Mouse (Mus musculus) right cerebral cortex, postnatal 36 days (tissue): Measurements from ENCODE around the gene Lhpp.
A peak's percentile ranks its signal among the peaks of the same experiment; 100 is the strongest.

ENCODE experiments used
- DNase-seq, 2 experiments: peaks; one replicate each; pipeline ENCODE4 v3.0.0; 2022; ENCODE audit warnings: low spot score in 2 of 2, mixed read lengths in 1 of 2

Lhpp gene

DNA sequence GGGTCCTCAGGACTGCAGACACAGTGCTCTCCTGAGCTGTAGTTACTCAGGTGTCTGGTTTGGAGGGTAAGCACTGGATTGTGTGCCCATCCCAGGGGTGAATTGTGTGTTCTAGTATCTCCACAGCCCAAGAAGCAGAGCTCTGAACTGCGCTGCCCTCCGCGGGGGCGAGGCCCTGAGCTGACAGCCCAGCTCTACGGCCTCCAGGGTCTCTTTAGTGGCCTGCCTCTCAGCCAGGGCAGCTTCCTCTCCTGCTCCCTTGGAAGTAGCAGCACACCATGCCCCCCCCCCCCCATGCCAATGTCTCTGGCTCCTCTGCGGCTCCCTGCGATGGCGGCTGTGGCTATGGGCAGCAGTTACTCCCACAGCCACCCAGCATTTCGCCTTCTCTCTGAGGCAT is 101.1 kb downstream of the Lhpp start:
- DNase-seq: no peak

DNA sequence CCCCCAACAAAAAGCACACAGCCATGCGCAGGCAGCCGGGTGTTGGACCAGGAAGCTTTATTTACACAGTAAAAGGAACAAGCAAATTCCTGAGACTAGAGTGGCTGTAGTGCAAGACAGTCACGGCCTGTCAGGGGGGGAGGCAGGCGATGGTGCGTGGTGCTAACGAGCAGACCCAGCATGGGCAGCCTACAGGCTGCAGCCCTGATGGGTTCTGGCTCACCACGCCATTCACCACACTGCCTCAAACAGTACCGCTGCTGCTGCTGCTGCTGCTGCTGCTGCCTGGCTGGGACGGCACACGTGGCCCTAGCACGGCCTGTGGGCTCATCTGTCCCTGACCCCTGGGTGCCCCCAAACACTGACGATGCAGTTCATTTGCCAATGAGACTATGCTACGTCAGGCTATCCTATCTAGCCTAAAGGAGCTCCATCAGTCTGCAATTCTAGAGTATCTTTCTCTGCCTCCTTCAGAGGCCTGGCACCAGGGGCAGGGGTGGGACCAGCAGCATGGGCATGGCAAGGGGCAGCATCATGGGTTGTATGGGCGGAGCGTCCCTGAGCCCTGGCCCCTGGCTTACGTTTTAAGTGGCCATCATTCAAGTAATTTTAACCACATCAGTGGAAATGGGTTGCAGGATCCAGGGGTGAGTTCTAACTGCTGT is 101.7 kb downstream of the Lhpp start:
- no peak for DNase-seq

DNA sequence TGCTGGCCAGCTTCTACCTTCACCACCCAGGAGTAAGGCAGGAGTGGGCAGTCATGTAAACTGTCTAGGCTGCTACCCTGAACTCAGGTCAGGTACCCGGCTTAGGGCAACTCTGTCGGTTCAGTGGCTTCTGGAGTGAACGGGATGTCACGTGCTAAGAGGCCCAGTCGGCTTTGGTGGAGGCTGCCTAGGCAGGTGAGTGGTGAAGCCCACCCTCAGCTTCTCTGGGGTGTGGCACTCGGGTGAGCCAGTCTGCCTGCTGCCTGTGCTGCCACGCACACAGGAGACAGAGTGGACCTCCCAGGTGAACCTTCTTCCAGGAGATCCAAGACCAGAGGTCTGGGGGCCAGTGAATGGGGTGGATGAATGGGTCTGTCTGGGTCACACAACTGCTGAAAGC is 102.5 kb downstream of the Lhpp start:
- no peak for DNase-seq

DNA sequence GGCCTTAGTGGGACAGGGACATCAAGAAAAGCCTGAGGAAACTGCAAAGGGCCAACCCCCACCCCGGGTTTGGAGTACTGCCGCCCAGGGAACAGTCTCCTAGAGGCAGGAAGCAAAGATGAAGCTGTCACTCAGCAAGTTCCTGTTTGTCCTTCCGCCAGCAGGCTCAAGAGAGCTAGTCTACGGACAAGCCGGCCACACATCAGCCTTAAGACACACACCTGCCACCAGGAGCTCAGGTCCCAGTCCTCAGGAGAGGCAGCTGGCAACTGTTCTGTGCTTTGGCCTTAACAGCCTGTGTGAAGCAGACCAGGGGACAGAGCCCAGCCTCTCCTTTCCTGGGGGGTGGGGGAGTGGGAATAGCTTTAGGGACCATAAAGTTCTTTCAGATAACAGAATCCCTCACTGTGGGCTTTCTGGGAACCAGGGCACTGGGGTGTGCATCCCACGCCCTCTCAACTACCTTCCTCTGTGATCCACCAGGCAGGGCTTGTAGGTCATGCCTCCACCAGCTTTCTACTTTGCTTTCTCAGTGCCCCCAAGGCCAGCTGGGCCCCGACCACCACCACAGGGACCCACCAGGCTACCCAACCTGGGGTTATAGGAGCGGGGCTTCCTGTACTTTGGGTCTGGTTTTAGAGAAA is 103.2 kb downstream of the Lhpp start:
- DNase-seq: no peak

DNA sequence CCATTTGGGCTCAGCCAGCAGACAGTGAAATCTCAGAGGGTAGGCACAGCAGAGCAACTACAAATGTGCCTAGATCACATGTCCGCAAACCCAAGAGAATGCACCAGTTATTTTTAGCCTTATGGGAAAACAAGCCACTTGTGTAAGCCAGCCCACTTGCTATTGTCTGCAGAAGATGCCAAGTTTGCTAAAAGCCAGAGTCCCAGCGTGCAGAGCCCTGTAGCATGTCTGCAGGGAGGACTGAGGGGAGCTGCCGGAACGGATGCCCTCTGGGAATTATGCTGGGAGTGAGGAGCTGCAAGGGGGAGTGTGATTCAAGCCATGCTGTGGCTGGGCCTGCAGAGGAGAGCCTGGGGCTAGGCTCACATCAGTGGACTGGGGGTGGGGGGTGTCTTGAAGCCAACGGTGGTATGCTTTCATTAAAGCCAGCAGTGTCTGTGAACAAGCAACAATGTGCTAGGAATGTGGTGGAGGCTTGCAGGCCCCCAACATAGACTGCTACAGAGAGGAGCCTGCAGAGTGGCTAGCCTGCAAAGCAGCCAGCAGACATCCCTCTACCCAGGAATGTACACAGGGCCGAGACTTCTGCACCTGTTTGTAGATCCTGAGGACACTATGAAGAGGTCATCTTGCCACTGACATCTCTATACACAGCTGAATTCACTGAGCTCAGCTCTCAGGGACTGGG is 103.9 kb downstream of the Lhpp start:
- DNase-seq: peak; percentile 54 to 76

DNA sequence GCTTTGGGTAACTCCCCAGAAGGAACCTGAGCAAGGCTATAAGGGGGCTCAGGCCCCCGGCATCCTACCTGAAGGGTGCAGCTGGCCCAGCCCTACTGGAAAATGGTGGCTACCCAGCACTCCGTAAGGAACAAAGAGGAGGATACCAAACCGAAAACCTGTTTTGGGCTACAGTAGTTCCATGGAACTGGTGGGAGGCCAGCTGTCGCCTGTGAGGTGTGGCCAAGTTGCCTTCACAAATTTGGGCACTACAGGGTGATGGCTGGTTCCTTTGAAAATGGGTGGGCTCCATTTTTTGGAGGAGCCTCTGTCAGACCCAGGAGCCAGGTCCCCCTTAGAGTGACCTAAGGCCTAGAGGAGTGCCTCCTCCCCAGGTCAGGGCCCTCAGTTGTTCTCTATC is 104.8 kb downstream of the Lhpp start:
- no peak for DNase-seq

DNA sequence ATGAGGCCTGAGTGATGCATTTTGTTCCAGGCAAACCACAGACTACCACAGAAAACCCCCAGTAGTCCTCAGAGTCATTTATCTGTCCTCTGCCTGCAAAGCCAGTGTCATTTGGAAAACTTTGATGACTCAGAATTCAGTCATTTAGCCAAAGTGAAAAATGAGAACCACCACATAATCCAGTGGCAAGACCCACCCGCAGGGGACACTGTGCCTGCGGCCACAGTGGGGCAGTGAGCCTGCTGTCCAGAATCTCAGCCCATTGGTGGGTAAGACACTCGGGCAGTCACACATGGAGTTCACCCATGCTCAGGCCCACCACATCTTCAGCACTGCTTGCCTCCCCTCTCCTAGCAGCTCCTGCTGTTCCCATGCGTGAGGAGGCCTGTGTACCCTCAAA is 109.1 kb downstream of the Lhpp start:
- DNase-seq: no peak

DNA sequence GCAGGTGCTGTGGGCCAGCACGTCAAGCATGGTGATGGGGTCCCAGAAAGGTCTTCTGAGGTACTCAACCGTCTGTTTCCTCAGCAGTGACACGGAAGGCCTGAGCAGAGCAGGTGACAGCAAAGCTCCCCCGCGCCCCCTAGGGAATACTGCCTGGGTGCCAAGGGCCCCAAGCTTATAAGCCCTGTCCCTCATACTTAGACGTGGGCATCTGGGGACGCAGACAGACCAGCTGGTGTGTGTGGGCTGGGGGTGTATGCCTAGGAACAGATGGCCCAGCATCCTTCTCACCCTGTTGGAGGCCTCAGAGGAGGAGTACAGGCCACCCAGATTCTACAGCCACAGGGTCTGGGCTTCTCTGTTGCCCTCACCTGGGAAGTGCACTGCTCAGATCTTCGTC is 110.1 kb downstream of the Lhpp start:
- DNase-seq: peak; percentile 59 to 68

DNA sequence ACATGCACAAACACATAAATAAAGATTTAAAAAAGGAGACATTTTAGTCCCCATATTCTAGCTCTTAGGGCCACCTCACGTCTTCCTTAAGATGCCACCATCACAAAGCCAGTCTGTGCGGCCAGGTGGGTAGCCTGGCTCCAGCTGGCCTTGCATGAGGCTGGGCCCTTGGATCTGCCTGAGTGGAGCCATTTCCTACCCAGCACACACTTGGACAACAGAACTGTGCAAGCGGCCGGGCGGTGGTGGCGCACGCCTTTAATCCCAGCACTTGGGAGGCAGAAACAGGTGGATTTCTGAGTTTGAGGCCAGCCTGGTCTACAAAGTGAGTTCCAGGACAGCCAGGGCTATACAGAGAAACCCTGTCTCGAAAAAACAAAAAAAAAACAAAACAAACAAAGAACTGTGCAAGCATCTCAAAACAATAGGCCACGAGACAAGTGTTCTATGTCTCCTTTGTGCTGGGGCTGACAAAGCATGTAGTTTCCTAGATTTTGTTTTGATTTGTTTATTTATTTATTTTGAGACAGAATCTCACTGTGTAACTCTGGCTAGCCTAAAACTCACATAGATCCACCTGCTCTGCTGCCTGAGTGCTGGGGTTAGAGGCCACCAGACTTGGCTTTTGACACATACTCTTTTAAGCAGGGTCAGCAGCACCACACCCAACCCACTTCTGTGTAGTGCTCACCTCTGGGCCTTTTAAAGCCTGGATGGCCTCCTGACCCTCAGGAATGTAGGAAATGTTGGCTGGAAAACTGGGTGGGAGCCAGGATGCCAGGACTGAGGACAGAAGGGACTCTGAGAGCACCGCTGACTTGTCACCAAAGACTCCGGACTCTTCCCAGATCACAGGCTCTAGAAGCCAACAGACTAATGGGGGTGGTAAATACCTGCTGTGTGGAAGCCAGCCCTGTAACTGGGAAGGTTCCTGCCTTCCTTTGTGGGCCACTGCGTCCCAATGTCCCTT is 112.2 kb downstream of the Lhpp start:
- no peak for DNase-seq

DNA sequence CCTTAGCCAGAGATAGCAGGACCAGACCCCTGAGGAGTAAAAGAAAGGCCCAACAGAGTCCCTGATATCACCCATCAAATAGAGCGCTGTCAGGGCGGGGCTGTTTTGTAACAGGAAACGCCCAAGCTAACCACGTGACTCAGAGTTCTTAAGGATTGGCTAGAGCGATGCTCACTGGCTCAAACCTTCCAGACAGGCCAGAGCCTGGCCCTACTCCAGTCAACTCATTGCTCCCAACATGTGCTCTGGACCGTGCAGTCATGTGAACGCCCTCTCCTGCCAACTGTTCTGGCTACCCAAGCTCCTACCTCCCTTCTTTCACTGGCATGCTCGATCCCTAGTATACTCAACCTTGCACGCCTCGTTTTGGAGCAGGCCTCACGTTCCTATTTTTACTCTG is 113.5 kb downstream of the Lhpp start:
- no peak for DNase-seq

DNA sequence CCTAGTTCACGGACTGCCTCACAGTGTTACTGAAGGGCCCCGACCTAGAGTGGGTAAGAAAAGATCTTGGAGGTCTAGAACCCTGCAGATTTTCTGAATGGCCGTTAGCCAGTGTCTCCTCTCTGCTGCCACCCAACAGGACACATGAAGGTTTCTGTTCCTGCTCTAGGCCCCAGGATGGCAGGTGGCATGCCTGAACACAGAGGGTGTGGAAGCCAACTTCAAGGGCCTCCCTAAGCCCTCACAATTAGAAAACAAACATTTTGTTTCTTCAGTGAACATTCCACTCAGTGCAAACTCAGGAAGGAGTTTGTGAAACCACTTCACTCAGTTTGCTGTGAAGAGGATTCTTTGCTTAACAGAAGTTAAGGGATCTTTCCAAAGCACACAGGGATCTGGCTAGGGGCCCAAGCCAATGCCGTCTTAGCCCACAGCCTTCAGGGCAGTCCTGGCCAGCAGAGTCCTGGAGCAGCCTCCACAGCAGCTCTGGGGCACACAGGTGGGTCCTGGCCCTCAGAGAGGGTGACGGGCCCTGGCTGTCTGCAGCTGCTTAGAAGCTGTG is 114.1 kb downstream of the Lhpp start:
- no peak for DNase-seq

DNA sequence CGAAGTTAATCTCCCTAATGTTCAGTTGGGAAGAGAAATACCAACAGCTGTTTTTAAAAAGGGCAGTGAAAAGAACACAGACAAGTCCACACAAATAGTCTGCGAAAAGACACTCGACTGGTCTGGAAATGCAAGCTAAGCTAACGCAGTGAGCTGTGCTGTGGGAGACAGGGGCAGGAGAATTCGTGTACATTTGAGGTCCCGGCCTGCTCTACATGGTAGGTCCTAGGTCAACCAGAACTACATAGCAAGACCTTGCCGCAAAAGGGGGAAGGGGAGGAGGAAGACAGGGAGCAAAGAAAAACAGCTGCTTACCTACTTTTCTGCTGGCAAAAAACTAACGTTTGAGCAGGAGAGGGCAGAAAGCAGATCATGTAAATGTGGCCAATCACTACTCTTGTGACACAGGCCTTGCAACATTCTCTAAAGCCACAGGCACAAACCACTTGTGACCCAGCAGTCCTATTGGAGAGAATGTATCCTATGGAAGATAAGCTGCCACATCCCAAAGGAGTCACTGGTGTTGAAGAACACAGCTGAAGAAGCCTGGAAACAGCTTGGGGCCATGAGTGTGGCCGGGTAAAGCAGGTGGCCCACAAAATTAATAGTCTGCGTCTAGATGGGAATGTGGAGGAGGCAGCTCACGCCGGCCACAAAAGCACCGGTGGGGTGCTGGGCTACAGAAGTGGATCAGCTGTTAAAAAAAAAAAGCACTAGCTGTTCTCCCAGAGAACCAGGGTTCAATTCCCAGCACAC is 115.8 kb downstream of the Lhpp start:
- DNase-seq: no peak

DNA sequence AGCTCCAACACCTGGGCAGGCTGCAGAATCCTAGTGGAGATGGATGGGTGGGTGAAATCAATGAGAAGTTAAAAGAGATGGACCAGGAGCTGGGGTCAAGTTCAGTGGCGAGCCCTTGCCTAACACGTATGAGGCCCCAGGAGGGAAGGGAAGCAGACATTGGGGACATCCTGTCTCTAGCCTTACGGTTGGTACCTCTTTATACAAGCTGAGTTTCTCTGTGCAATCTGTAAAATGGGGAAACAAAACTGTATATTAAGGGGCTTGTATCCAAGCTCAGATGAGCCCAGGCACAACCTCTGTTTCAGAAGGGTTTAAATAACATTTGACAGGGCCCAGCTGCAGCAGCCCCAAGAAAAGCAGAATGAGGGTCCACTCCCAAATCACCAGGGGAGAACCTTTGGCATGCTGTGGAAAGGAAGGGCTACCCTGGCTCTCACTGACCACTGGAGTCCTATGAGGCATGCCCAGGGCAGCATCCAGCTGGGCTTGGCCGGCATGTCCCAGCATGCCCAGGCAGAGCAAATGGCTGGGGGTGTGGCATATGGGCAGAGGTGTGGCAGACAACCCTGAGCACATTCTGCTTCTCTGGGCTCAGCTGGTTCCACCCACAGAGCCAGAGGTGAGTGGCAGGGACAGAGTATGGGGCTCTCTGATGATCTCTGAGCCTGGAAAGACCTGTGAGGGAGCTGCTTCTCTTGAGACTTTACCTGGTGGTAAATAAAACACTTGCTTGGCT is 118.8 kb downstream of the Lhpp start:
- DNase-seq: no peak

DNA sequence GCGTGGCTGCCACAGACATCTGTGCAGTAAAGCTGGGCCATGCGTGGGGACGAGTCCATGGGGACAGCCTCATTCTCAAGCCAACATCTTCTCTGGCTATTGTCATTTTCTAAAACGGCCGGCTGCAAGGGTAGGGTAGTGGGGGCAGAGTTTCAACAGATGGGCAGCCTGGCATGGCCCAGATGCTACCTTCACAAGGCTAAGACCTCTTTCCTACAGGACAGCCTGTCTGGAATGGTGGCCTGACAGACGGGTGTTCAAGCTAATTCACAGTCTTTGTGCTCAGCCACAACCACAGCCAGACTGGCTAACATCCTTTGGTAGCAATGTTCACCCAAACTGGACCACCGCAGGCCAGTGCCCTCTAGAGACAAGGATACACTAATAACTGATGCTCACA is 120.1 kb downstream of the Lhpp start:
- no peak for DNase-seq

DNA sequence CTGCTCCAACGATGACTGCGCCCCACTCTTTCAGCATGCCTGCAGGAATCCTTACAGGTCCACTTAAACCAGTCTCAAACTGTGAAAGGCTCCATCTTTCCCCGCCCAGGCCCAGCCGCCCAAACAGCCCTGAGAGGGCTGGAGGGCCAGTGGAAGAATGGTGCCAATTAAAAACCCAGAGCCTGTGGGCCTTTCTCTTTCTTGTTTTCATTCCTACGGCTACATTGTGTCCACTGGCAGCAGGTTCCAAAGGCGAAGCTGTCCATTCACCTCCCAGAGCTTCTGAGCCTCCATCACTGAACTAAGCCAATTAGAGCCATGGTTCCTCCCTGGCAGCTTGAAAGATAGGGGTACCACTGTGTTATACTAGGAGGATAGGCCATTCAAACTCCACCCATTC is 121.1 kb downstream of the Lhpp start:
- no peak for DNase-seq

DNA sequence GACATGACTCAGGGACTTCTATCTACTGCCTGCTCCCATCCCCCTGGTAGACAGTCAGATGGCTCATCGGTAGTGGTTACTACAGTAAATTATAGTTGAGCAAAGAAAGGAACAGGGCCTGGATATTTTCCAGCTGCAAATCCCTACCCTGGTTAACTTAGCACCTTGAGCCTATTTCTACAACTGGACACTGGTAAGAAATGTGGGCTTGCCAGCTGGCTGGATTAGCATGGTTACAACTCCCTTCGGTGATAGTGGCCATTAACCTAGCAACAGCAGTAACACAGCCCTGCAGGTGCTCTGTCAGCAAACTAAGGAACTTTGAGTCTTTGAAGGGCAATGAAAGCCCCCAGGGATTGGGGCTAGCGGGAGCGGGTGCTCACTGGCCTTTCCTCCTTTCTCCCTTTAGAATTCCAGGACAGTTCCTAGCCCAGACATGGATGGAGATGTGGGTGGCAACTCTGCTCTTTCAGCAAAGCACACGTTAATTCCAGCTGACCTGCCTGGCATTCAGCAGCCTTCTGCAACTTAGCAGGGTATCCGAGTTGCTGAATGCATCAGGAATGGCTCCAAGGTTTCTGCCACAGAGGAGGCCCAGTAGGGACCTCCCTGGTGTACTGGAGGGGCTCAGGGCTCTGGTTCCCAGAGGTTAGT is 121.8 kb downstream of the Lhpp start:
- no peak for DNase-seq

DNA sequence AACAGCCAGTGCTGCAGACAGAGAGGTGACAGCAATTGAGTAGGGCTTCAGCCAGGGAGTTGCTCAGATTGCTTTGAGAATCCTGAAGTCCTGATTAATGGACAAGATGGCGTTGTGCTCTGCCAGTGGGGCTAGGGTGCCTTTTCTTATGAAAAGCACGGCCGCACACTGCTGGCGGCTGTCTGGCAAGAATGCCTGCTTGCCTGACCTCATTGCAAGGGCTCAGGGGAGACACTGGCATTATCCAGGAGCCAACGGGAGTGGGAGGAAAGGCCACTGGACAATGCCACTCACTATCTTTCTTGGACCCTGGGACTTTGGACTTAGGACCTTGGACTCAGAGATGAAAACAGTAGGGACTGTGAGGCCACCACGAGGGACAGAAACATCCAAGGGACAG is 123.1 kb downstream of the Lhpp start:
- no peak for DNase-seq

DNA sequence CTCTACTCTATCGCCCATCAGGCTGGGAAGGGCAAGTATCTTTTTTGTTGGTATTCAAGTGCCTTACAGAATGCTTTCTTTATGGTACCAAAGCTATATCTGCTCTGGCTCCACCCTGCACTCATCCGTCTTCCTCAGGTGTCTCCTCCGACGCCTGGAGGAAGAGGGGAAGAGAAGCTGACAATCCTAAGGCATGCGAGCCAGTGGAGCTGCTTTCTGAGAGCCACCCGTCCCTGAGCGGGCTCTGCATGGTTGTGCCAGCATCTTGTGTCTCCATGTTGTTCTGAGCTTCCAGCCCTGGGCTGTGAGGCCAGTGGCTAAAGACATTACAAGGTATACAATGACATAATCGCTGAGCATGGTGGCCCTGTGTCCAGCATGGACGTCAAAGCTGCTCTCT is 123.8 kb downstream of the Lhpp start:
- no peak for DNase-seq

DNA sequence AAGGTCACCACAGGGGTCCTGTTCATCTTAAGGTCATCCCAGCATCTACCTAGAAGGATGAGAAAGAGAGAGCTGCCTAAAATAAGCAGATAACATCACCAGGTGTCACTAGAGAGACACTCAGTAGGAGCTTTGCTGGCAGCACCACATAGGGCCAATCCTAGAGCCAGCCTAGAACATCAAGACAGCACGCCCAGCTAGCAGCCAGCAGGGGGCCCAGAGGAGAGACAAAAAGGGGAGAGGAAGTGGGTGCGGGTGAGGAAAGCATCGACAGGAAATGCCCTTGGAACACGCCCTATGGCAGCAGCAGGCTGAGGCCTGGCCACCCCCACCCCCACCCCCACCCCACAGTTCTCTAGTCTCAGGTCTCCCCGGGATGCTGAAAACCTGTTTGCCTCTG is 124.7 kb downstream of the Lhpp start:
- DNase-seq: no peak
